Mouse (Mus musculus) olfactory bulb, adult 2 months (tissue): ENCODE results near the gene Clec1b.

Experiments
- CTCF ChIP-seq: fragments of 200-500 bp; IDR thresholded peaks from 2 replicates; pipeline ENCODE4 v1.5.1; 2012; ENCODE audit warnings: low read depth, mild to moderate bottlenecking, low read length, moderate library complexity; ENCODE audit not compliant: insufficient read depth
- POLR2A ChIP-seq: fragments of 200-500 bp; IDR thresholded peaks from 2 replicates; pipeline ENCODE4 v1.6.1; 2012; ENCODE audit warnings: mild to moderate bottlenecking, low read depth, low read length, moderate library complexity; ENCODE audit not compliant: insufficient read depth

DNA sequence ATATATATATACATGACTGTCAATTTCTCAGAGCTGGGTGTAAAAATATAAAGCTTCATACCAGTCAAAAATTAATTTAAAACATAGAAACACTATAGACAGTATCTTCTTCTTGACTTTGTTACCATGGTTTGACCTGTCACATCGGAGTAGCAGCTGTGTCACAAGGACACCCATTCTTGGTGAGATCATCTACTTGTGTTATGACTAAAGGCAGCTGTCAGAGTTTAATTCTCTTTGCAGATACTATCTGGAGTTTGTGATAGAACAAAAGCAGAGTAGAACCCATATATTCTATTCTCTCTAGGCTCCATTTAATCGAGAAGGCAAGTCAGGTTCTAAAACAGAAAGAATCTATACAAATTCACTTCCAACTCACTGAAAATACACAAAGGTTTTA is 40.9 kb downstream of the Clec1b start:
- TF ChIP-seq CTCF (no peak), POLR2A (no peak)
